Mouse (Mus musculus) olfactory bulb, adult 2 months (tissue): Measurements from ENCODE around the gene Spata21. TPM values are rescaled to one million over a fixed set of nuclear protein-coding genes. Genes with fewer than 3 reads are reported as not detected.

Source experiments
- H3K27ac ChIP-seq: fragments of 200-500 bp; 2 replicates; pipeline ENCODE4 v1.5.1; 2012; ENCODE audit warnings: low read depth, low read length; ENCODE audit not compliant: insufficient read depth
- H3K4me1 ChIP-seq: fragments of 200-500 bp; 2 replicates; pipeline ENCODE4 v1.6.1; 2012; ENCODE audit warnings: low read length; ENCODE audit not compliant: control insufficient read depth, insufficient read depth
- H3K4me3 ChIP-seq: fragments of 200-500 bp; 2 replicates; pipeline ENCODE4 v1.5.1; 2012; ENCODE audit warnings: mild to moderate bottlenecking, low read depth, low read length, moderate library complexity; ENCODE audit not compliant: insufficient read depth
- CTCF ChIP-seq: fragments of 200-500 bp; IDR thresholded peaks from 2 replicates; pipeline ENCODE4 v1.5.1; 2012; ENCODE audit warnings: low read depth, mild to moderate bottlenecking, low read length, moderate library complexity; ENCODE audit not compliant: insufficient read depth
- POLR2A ChIP-seq: fragments of 200-500 bp; IDR thresholded peaks from 2 replicates; pipeline ENCODE4 v1.6.1; 2012; ENCODE audit warnings: mild to moderate bottlenecking, low read depth, low read length, moderate library complexity; ENCODE audit not compliant: insufficient read depth
- WGBS: fragments of 180-500 bp; shearing (Covaris S2); methylation state at CpG from one replicate; pipeline ENCODE4 v1.1.7; 2018; 5-methylcytosine and 5-hydroxymethylcytosine counted together
- polyA plus RNA-seq: library from polyadenylated mRNA; stranded (reverse); fragments of >200 nt; gene quantifications from 2 replicates; pipeline ENCODE4 v1.2.4, GENCODE M21; 2012; ENCODE audit warnings: low replicate concordance; ENCODE audit not compliant: missing spikeins, insufficient read depth, insufficient read length

Spata21 gene
- polyA plus RNA-seq: not detected in 2 replicates

- H3K4me3 ChIP-seq: no peak within 1 kb of the TSS
- WGBS: 78% methylated on average over 6 of the region's 6 CpGs
- no peak within 1 kb of the TSS for H3K27ac ChIP-seq
- TF ChIP-seq CTCF (no peak), POLR2A (no peak)
- H3K4me1 ChIP-seq: 0 out of 2 replicates have a peak, but pooled peaks cover 6% of the 10 kb centered on the region
Measured at GRCm38 (mm10) chr4:141088033-141088432, at the start of gene Spata21. Spata21 (plus strand) TSS chr4:141088333.

GRCm38 (mm10) chr4:141041117-141041516, 47.0 kb upstream of the Spata21 start:
- no peak overlapping the region for H3K4me3 ChIP-seq

DNA sequence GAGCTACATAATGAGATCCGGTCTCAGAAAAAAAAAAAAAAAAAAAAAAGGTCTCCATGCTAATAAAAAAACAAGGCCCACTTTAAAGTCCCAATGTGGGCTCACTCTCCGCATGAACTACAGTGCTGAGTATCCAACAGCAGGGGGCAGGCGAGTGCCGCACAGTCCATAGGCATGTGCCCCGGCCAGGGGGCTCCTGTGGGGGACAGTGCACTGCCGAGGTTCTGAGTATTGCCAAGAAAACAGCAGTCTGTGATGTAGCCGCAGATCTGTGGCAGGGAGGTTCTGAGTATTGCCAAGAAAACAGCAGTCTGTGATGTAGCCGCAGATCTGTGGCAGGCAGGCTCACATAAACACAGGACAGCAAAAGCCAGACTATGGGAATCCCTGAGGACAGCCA, 43.3 kb upstream of the Spata21 start:
- TF ChIP-seq CTCF (peak; percentile 75), POLR2A (no peak)
- WGBS: 8% methylated on average over 8 of the region's 8 CpGs
- no peak overlapping the region for H3K4me3 ChIP-seq
- H3K4me1 ChIP-seq: peaks cover 25% of the 10 kb centered on the region
- H3K27ac ChIP-seq: no peak overlapping the region

More at GRCm38 (mm10) chr4:141041117-141041516, 47.0 kb upstream of the Spata21 start:
- H3K27ac ChIP-seq: no peak overlapping the region
- no peaks in the 10 kb centered on the region; the same call in 1 of the 2 replicates for H3K4me1 ChIP-seq
- 47% methylated on average over 12 of the region's 12 CpGs for WGBS
- TF ChIP-seq CTCF (no peak), POLR2A (no peak)

DNA sequence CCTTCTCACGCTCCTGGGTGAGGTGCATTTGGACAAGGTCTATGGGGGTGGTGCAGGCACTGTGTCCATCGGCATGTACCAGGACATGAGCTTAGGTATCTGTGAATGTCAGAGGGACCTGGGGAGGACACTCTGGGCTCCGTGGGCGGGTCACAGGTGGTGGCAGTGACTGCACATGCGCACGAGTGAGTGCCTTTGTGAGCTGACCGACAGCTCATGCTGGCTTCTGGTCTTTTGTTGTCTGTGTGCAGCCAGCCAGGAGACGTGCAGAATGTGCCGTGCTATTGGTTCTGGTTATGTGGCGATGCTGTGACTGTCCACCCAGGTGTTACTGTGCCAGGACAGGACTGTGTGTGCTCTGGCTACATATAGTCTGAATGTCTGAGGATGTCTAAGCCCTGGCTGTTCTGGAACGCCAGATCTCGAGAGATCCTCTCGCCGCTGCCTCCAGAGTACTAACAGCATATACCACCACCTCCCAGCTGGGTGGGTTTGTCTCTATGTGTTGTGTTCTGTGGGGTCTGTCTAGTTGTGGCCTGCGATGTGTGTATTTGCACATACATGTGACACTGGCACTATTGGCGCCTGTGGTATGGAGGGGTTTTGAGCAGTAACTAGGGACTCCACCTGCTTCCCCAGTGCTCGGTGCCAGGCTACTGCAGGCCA, 39.2 kb upstream of the Spata21 start:
- Histone ChIP-seq H3K27ac (no peak overlapping the region), H3K4me3 (no peak overlapping the region), H3K4me1 (peaks cover 58% of the 10 kb centered on the region)
- 31% methylated on average over 17 of the region's 17 CpGs for WGBS
- TF ChIP-seq POLR2A (no peak), CTCF (no peak)

DNA sequence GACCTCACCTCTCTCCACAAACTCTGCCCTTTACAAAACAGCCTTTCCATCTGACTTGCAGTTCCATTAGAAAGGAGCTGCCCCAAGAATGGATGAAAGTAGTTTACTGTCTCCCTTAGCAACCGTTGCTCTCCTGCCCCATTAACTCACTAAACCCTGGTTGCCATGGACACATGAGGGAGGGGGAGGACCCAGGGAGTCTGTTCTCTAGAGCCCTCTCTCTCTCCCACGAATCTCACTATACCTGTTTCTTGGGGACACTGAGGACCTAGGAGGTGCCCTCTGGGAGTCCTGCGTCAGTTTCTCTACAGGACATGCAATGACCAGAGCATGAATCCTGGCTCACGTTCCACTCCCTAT, 38.7 kb upstream of the Spata21 start:
- no peak overlapping the region for H3K27ac ChIP-seq
- 18% methylated on average over 4 of the region's 4 CpGs for WGBS
- TF ChIP-seq POLR2A: no peak
- TF ChIP-seq CTCF: no peak
- no peak overlapping the region for H3K4me3 ChIP-seq
- peaks cover 62% of the 10 kb centered on the region for H3K4me1 ChIP-seq

DNA sequence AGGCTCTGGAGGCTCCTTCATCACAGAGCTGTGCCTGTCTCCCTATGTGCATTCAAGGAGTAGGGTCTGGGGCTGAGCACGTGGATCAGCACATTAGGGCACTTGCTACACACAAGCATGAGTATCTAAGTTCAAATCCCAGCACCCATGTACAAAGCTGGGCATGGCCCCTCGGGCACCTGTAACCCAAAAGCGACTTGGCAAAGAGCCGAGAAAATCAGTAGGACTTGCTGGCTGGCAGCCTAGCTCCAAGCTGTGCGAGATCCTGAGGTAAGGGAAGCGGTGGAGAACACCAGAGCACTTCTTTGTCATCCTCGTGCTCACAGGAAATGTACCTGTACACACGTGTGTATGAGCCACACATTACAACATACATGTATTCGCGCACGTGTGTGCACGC, 35.7 kb upstream of the Spata21 start:
- H3K4me3 ChIP-seq: peak overlapping the region; percentile 36; the same call in 1 of the 2 replicates
- 55% methylated on average over 12 of the region's 12 CpGs for WGBS
- no peak for TF ChIP-seq POLR2A
- no peak for TF ChIP-seq CTCF

GRCm38 (mm10) chr4:141053138-141053537, 35.0 kb upstream of the Spata21 start:
- Histone ChIP-seq H3K27ac (peak overlapping the region; percentile 66), H3K4me1 (peaks cover 55% of the 10 kb centered on the region), H3K4me3 (peak overlapping the region; percentile 36)
- whole genome bisulfite sequencing: 34% methylated on average over 8 of the region's 8 CpGs
- TF ChIP-seq POLR2A (no peak), CTCF (no peak)

More for the DNA sequence above, 35.7 kb upstream of the Spata21 start:
- Histone ChIP-seq H3K27ac (no peak overlapping the region), H3K4me1 (peaks cover 58% of the 10 kb centered on the region)

GRCm38 (mm10) chr4:141053568-141054161, 34.5 kb upstream of the Spata21 start:
- 9% methylated on average over 17 of the region's 17 CpGs for WGBS
- Histone ChIP-seq H3K4me3 (peak overlapping the region; percentile 36), H3K4me1 (peaks cover 50% of the 10 kb centered on the region), H3K27ac (peak overlapping the region; percentile 66)
- peak; percentile 15; the same call in 1 of the 2 replicates for TF ChIP-seq POLR2A
- no peak for TF ChIP-seq CTCF

GRCm38 (mm10) chr4:141056970-141057369, 31.2 kb upstream of the Spata21 start:
- TF ChIP-seq POLR2A: no peak
- TF ChIP-seq CTCF: no peak
- Histone ChIP-seq H3K4me1 (peaks cover 39% of the 10 kb centered on the region), H3K4me3 (no peak overlapping the region), H3K27ac (no peak overlapping the region)
- 95% methylated on average over 10 of the region's 10 CpGs for WGBS
